Mouse (Mus musculus): ENCODE data around the gene Ogdhl. TPM values are rescaled to one million over a fixed set of nuclear protein-coding genes. Genes with fewer than 3 reads are reported as not detected.
A peak's percentile ranks its signal among the peaks of the same experiment; 100 is the strongest.
"Not testable (repeated sequence)": the region's sequence is repeated elsewhere in the genome, so short reads cannot be mapped to it uniquely, and the experiment has no call there.

The Ogdhl gene
- polyA plus RNA-seq, 1 experiment from 2014 or later, result 32.6 TPM

DNA sequence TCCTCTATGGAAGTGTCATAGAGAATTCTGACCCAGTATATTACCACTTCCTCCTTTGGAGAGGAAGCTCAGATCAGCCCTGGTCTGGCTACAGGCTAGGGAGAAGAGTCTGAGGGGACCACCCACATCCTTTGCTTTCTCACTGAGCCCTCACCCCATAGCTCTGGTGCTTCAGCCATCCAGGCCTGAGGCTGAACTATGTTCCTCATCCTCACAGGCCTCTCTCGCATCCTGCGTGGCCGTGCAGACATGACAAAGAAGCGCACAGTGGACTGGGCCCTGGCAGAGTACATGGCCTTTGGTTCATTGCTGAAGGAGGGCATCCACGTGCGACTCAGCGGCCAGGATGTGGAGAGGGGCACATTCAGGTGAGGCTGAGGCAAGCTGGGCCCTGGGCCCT, 20.0 kb downstream of the Ogdhl start:
- Histone ChIP-seq H3K4me2 (no peak overlapping the region), H3K9ac (no peak overlapping the region), H3K4me1 (no peaks in the 10 kb centered on the region), H3K36me3 (replicated peaks) (0 out of 2 replicates have a peak, but pooled peaks cover 15% of the 10 kb centered on the region), H3K27me3 (replicated peaks) (no peaks in the 10 kb centered on the region), H3K9me3 (no peaks in the 10 kb centered on the region), H3K27ac (no peak overlapping the region), H3K4me3 (no peak overlapping the region)
- 95% methylated on average over 7 of the region's 7 CpGs for WGBS
- ATAC-seq (replicated peaks), result no peak

DNA sequence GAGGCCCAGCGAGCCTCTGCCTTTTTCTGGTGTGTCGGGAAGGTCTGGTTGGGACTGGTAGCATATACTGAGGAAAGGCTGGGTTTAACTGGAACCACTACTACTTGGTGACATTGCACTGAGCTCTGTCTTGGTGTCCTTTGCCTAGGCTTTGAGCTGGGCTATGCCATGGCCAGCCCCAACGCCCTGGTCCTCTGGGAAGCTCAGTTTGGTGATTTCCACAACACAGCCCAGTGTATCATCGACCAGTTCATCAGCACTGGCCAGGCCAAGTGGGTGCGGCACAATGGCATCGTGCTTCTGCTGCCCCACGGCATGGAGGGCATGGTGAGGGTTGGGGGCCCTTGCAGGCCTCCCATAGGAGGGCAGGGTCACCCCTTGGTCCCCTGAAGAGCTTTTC, 22.4 kb downstream of the Ogdhl start:
- Histone ChIP-seq H3K36me3 (replicated peaks) (peaks cover 19% of the 10 kb centered on the region; the same call in 1 of the 2 replicates), H3K9ac (no peak overlapping the region), H3K4me3 (no peak overlapping the region), H3K4me2 (no peak overlapping the region), H3K9me3 (no peaks in the 10 kb centered on the region), H3K27me3 (replicated peaks) (no peaks in the 10 kb centered on the region), H3K4me1 (no peaks in the 10 kb centered on the region), H3K27ac (no peak overlapping the region)
- 87% methylated on average over 7 of the region's 7 CpGs for WGBS
- no peak for ATAC-seq (replicated peaks)

DNA sequence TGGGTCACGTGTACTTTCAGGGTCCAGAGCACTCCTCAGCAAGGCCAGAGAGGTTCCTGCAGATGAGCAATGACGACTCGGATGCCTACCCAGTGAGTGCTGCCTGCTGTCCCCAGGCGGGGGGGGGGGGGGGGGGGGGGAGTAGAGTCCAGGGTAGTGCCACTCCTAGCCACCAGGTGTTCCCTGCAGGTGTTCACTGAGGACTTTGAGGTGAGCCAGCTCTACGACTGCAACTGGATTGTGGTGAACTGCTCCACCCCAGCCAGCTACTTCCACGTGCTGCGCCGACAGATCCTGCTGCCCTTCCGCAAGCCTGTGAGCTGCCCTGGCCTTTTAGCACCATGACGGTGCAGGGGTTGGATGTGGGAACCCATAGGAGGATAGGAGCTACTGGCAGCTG, 22.9 kb downstream of the Ogdhl start:
- WGBS, result 85% methylated on average over 9 of the region's 10 CpGs
- Histone ChIP-seq H3K9ac (no peak overlapping the region), H3K36me3 (replicated peaks) (peaks cover 18% of the 10 kb centered on the region; the same call in 1 of the 2 replicates), H3K4me2 (no peak overlapping the region), H3K27ac (no peak overlapping the region), H3K4me3 (no peak overlapping the region), H3K27me3 (replicated peaks) (no peaks in the 10 kb centered on the region), H3K4me1 (no peaks in the 10 kb centered on the region), H3K9me3 (no peaks in the 10 kb centered on the region)
- no peak for ATAC-seq (replicated peaks)

DNA sequence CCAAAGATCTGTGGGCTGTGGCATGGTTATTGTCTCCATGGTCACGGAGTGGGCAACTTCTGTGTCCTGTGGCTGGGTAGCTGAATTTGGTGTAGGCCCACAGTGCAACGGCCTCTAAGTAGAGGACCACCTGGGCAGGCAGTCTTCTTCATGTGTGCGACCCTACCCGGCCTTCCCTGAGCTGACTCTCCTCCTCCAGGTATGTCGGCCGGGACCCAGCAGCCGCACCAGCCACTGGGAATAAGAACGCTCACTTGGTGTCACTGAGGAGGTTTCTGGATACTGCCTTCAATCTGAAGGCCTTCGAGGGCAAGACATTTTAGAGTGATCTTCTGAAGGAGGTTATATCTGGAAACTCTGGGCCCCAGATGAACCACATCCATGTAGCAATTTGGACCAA, 25.5 kb downstream of the Ogdhl start:
- Histone ChIP-seq H3K4me3 (no peak overlapping the region), H3K27ac (no peak overlapping the region), H3K36me3 (replicated peaks) (peaks cover 15% of the 10 kb centered on the region; the same call in 1 of the 2 replicates), H3K4me2 (no peak overlapping the region), H3K4me1 (no peaks in the 10 kb centered on the region), H3K9ac (no peak overlapping the region), H3K9me3 (no peaks in the 10 kb centered on the region), H3K27me3 (replicated peaks) (no peaks in the 10 kb centered on the region)
- 90% methylated on average over 9 of the region's 9 CpGs for WGBS
- no peak for ATAC-seq (replicated peaks)

DNA sequence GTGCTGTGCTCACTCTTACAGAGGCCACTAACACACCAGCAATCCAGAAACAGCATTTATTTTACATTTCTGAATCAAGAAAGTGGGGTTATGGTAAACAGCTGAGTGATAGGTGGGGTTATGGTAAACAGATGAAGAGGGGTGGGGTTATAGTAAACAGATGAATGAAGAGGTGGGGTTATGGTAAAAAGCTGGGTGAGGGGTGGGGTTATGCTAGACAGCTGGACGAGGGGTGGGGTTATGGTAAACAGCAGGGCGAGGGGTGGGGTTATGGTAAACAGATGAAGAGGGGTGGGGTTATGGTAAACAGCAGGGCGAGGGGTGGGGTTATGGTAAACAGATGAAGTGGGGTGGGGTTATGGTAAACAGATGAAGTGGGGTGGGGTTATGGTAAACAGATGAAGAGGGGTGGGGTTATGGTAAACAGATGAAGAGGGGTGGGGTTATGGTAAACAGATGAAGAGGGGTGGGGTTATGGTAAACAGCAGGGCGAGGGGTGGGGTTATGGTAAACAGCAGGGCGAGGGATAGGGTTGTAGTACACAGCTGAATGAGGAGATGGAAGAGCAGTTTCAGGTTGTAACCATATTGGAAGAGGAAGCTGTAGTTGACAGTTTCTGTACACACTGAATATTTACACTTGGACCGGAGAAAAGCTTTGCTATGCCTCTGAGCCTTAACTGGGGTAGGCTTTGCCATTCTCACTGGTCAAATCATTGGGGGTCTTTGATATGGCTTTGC, 29.5 kb downstream of the Ogdhl start:
- not testable (repeated sequence) for H3K4me2 ChIP-seq; H3K9ac ChIP-seq; H3K4me3 ChIP-seq; H3K27ac ChIP-seq; H3K9me3 ChIP-seq; H3K36me3 ChIP-seq (replicated peaks); H3K4me1 ChIP-seq; ATAC-seq (replicated peaks); H3K27me3 ChIP-seq (replicated peaks)
- WGBS, result 29% methylated on average over 6 of the region's 6 CpGs

DNA sequence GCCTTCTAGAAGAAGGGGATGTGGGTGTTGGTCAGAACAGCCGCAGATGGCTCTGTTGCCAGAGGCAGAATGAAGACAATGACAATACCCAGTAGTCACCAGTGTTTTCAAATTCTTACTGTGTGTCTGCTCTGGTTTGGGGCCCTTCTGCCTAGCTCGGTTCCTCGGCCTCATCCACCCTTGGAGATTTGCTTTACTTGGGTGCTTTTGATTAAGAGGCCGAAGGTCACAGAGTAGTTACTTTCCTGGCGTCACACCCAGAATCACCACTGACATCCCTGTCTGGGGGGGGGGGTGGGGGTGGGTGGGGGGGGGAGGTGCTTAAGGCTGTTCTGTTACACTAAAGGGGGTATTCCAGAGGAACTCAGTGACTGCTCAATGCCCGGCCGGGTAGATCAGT, 42.5 kb downstream of the Ogdhl start:
- Histone ChIP-seq H3K9ac (no peak overlapping the region), H3K36me3 (replicated peaks) (no peaks in the 10 kb centered on the region), H3K4me1 (no peaks in the 10 kb centered on the region), H3K4me3 (no peak overlapping the region), H3K9me3 (no peaks in the 10 kb centered on the region), H3K4me2 (no peak overlapping the region), H3K27ac (no peak overlapping the region), H3K27me3 (replicated peaks) (no peaks in the 10 kb centered on the region)
- WGBS, result 47% methylated on average over 7 of the region's 7 CpGs
- ATAC-seq (replicated peaks), result no peak

DNA sequence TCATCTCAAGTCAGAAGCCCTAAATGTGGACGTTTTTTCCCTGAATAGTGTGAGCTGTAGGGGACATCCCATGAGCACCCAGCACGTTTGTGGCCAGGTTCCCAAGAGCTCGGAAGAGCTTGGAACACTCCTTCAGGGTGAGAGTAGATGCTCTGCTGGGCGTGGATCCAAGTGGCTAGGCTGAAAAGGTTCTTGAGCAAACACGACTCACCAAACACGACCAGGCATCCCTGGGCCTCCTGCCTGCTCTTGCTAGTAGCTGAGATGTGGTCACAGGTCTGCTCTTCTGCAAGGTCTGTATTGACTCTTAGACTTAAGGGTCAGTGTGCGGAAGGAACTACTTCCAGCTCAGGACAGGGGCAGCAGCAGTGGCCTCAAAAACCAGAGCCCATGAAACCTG, 47.9 kb downstream of the Ogdhl start:
- Histone ChIP-seq H3K9ac (no peak overlapping the region), H3K4me1 (no peaks in the 10 kb centered on the region), H3K4me2 (no peak overlapping the region), H3K4me3 (no peak overlapping the region), H3K36me3 (replicated peaks) (no peaks in the 10 kb centered on the region), H3K27ac (no peak overlapping the region), H3K9me3 (no peaks in the 10 kb centered on the region), H3K27me3 (replicated peaks) (no peaks in the 10 kb centered on the region)
- 71% methylated on average over 7 of the region's 7 CpGs for WGBS
- no peak for ATAC-seq (replicated peaks)

DNA sequence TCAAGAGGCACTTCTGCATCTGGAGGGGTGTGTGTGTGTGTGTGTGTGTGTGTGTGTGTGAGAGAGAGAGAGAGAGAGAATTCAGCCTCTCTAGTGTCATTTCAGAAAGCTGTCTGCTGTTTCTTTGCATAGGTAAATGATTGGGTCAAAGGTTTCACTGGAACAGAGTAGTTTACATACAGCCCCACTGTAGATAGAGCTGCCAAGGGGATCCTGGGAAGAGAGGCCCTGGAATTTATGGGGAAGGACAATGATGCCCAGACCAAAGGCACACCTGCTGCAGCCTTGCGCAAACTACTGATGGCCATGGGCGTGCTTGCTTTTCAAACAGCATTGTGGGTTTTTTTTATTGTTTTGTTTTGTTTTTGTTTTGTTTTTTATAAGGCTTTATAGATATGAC, 50.7 kb downstream of the Ogdhl start:
- Histone ChIP-seq H3K4me2 (no peak overlapping the region), H3K9me3 (no peaks in the 10 kb centered on the region), H3K27ac (no peak overlapping the region), H3K4me1 (no peaks in the 10 kb centered on the region), H3K27me3 (replicated peaks) (no peaks in the 10 kb centered on the region; the same call in 1 of the 2 replicates), H3K4me3 (no peak overlapping the region), H3K36me3 (replicated peaks) (no peaks in the 10 kb centered on the region), H3K9ac (no peak overlapping the region)
- 87% methylated on average over 2 of the region's 2 CpGs for WGBS
- ATAC-seq (replicated peaks), result no peak

DNA sequence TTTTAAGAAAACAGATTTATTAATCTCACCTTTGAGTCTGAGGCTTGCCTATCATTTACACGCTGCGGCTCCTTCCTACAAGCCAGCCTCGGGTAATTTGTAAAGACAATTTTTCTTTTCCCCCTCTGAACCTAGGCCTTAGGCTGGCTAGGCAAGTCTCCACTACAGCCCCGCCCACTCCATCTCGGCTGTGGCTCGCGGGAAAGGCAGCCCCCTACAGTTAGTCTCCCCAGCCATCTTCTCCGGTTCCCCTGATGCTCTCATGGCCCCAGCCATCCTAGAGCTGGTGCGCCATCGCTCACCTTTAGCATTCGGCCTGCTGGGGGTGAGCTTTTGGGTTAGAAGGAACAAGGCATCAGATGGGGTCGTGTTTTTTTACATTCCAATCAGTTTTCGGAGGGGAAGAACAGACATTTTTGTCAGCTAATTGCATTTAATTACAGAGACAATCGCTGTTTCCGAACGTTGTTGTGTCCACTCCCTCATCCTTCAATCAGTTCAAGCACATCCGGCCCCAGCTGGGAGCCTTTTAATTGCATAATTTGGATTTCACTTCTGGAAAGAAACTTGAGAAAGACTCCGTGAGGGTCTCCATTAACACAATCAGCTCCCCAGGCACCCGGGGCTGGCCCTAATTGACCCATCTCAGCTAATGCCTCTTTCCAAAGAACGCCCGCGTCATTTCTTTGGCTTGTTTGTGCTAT, 57.7 kb downstream of the Ogdhl start:
- Histone ChIP-seq H3K9me3 (no peaks in the 10 kb centered on the region), H3K27ac (no peak overlapping the region), H3K4me2 (peak overlapping the region; percentile 31; the same call in 1 of the 2 replicates), H3K9ac (no peak overlapping the region), H3K27me3 (replicated peaks) (peaks cover 4% of the 10 kb centered on the region; the same call in 1 of the 2 replicates), H3K4me1 (peaks cover 18% of the 10 kb centered on the region), H3K4me3 (no peak overlapping the region), H3K36me3 (replicated peaks) (no peaks in the 10 kb centered on the region)
- 11% methylated on average over 22 of the region's 22 CpGs for WGBS
- no peak for ATAC-seq (replicated peaks)

DNA sequence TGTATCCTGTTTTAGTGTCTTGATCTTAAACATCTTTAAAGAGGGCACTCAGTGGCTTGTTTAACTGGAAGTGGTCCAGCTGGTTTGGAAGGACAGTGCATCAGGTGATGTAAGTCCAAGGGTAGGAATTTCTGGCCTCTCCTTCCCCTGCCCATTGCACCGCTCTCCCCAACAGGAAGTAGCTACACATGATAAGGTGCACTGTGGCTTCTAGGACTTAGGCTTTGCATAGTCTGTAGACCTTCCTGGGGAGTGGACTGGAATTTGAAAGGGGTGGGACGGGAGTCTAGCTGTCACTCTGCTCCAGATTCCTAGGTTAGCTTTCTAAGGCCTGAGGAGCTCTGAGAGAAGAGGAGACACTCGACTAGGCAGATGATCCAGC, 58.3 kb downstream of the Ogdhl start:
- H3K4me2 ChIP-seq, result no peak overlapping the region
- H3K9ac ChIP-seq, result no peak overlapping the region
- H3K27me3 ChIP-seq (replicated peaks), result peaks cover 4% of the 10 kb centered on the region; the same call in 1 of the 2 replicates

DNA sequence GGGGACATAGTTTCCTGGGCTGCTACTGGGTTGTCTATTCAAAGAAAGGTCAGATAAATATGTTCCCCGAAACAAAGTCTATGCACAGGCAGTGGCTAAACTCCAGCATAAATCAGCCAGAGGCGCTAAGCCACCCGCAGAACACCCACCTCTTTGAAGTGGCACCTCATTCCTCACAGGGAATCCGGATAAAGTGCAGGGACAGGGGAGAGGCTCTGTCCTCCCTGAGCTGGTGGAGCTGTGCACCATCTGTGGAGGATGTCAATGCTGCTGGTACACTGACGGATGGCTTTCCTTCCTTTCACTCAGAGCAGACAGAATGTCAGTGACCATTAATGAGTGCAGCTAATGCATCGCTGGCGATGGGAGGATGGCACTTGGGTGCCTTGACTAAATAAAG, 59.2 kb downstream of the Ogdhl start:
- peaks cover 4% of the 10 kb centered on the region; the same call in 1 of the 2 replicates for H3K27me3 ChIP-seq (replicated peaks)
- 31% methylated on average over 7 of the region's 7 CpGs for WGBS
- H3K36me3 ChIP-seq (replicated peaks), result no peaks in the 10 kb centered on the region
- H3K27ac ChIP-seq, result no peak overlapping the region
- H3K4me1 ChIP-seq, result peaks cover 18% of the 10 kb centered on the region
- no peak overlapping the region for H3K4me3 ChIP-seq
- peak overlapping the region; percentile 21; the same call in 1 of the 2 replicates for H3K4me2 ChIP-seq
- H3K9ac ChIP-seq, result no peak overlapping the region
- ATAC-seq (replicated peaks), result peak; percentile 37; the same call in 1 of the 2 replicates
- H3K9me3 ChIP-seq, result no peaks in the 10 kb centered on the region

More for the DNA sequence above, 58.3 kb downstream of the Ogdhl start:
- WGBS, result 38% methylated on average over 3 of the region's 3 CpGs
- H3K4me3 ChIP-seq, result no peak overlapping the region
- H3K27ac ChIP-seq, result no peak overlapping the region
- ATAC-seq (replicated peaks), result no peak
- no peaks in the 10 kb centered on the region for H3K36me3 ChIP-seq (replicated peaks)
- H3K9me3 ChIP-seq, result no peaks in the 10 kb centered on the region
- peaks cover 18% of the 10 kb centered on the region for H3K4me1 ChIP-seq

DNA sequence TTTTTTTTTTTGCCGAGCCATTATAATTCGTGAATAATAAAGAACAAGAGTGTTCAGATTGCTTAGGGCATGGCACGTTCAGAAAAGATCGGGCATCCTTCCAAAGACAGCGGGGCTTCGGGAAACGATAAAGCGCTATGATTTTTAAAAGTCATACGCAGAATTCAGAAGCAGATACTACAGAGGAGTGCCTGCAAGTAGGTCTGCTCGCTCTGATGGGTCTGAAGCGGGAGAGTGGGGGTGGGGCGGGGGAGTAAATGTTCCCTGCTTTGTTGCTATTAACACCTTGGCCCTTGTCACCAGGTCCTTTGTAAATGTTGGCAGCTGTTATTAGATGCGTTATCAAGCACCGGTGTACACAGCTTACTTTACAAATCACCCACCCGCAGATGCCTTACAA, 59.8 kb downstream of the Ogdhl start:
- no peak overlapping the region for H3K9ac ChIP-seq
- peak; percentile 48; the same call in 1 of the 2 replicates for ATAC-seq (replicated peaks)
- 39% methylated on average over 15 of the region's 15 CpGs for WGBS
- no peaks in the 10 kb centered on the region for H3K9me3 ChIP-seq
- H3K36me3 ChIP-seq (replicated peaks), result no peaks in the 10 kb centered on the region
- H3K4me3 ChIP-seq, result no peak overlapping the region
- H3K27ac ChIP-seq, result no peak overlapping the region
- peak overlapping the region; percentile 21; the same call in 1 of the 2 replicates for H3K4me2 ChIP-seq
- H3K4me1 ChIP-seq, result peaks cover 18% of the 10 kb centered on the region
- peaks cover 4% of the 10 kb centered on the region; the same call in 1 of the 2 replicates for H3K27me3 ChIP-seq (replicated peaks)

Data from midbrain, embryonic 15.5 days (tissue).